Comparison of ENCODE assay signal across 8 mouse cellular contexts in the genomic region with DNA sequence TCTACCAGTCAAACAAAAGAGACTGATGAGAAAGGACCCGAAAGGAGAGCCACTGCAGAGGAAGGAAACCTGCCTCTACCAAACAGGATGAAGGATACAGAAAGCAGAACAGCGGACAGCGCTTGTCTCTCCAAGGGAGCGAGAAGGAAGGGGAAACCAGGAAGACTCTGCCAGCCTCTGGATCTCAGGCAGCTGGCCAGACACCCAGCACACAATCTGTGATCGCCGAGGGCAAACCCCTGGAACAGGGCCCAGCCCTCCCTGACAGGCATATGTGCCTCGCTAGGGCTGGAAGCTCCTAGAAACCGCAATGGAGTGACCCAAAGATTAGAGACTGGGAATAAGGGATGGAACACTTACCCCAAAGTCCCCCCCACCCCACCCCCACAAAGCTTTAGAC. TPM values are rescaled to one million over a fixed set of nuclear protein-coding genes. Genes with fewer than 3 reads are reported as not detected.
A peak's percentile ranks its signal among the peaks of the same experiment; 100 is the strongest.
DNase-seq lines count a peak whose midpoint lies in the region; ATAC-seq and TF ChIP-seq lines count a peak whose summit lies in the region.

No protein-coding gene starts in this region.

- H3K9ac ChIP-seq in neural tube, embryonic 13.5 days = no peak overlapping the region
- H3K9ac ChIP-seq in embryonic facial prominence, embryonic 15.5 days = no peak overlapping the region
- no peak overlapping the region for H3K9ac ChIP-seq in neural tube, embryonic 14.5 days (replicated peaks; ENCODE audit: low read depth, low read length)

- no peak for ATAC-seq in neural tube, embryonic 13.5 days (ENCODE audit: low read depth)
- ATAC-seq in embryonic facial prominence, embryonic 15.5 days (ENCODE audit: insufficient number of reproducible peaks, low FRiP score, low TSS enrichment, low read depth) = no peak
- ATAC-seq in neural tube, embryonic 14.5 days (ENCODE audit: low read depth) = no peak

- H3K36me3 ChIP-seq in neural tube, embryonic 13.5 days = 0 out of 2 replicates have a peak, but pooled peaks cover 8% of the 10 kb centered on the region
- H3K36me3 ChIP-seq in embryonic facial prominence, embryonic 15.5 days = peaks cover 5% of the 10 kb centered on the region
- no peaks in the 10 kb centered on the region for H3K36me3 ChIP-seq in kidney, adult 2 months (ENCODE audit: control insufficient read depth, insufficient read depth, low read length)
- H3K36me3 ChIP-seq in neural tube, embryonic 14.5 days (ENCODE audit: control insufficient read depth, insufficient read depth, low read length) = no peaks in the 10 kb centered on the region

- H3K27ac ChIP-seq in neural tube, embryonic 13.5 days (replicated peaks) = peak overlapping the region; percentile 46
- peak overlapping the region; percentile 35 for H3K27ac ChIP-seq in embryonic facial prominence, embryonic 15.5 days (replicated peaks)
- H3K27ac ChIP-seq in kidney, adult 2 months (ENCODE audit: insufficient read depth, low read depth, low read length) = 0 out of 2 replicates have a peak overlapping the region, but pooled peaks have one; percentile 2
- H3K27ac ChIP-seq in neural tube, embryonic 14.5 days (ENCODE audit: low read depth, low read length) = 0 out of 2 replicates have a peak overlapping the region, but pooled peaks have one; percentile 16

- no peak for TF ChIP-seq CTCF in kidney, adult 2 months (conservative IDR thresholded peaks at IDR 0.05; ENCODE audit: insufficient read depth, insufficient read length, low read depth, low read length)

- TF ChIP-seq POLR2A in kidney, adult 2 months (IDR thresholded peaks at IDR 0.05; ENCODE audit: low read depth, low read length) = no peak

- H3K4me2 ChIP-seq in neural tube, embryonic 13.5 days = no peak overlapping the region
- no peak overlapping the region for H3K4me2 ChIP-seq in embryonic facial prominence, embryonic 15.5 days (replicated peaks)
- no peak overlapping the region for H3K4me2 ChIP-seq in neural tube, embryonic 14.5 days (ENCODE audit: low read depth, low read length)

- no peaks in the 10 kb centered on the region for H3K9me3 ChIP-seq in neural tube, embryonic 13.5 days
- no peaks in the 10 kb centered on the region for H3K9me3 ChIP-seq in embryonic facial prominence, embryonic 15.5 days (replicated peaks)
- no peaks in the 10 kb centered on the region for H3K9me3 ChIP-seq in neural tube, embryonic 14.5 days (ENCODE audit: control insufficient read depth, low read length)

- H3K4me3 ChIP-seq in neural tube, embryonic 13.5 days = no peak overlapping the region
- H3K4me3 ChIP-seq in embryonic facial prominence, embryonic 15.5 days (replicated peaks) = no peak overlapping the region
- H3K4me3 ChIP-seq in kidney, adult 2 months (ENCODE audit: insufficient read depth, low read depth, low read length) = no peak overlapping the region
- H3K4me3 ChIP-seq in neural tube, embryonic 14.5 days (ENCODE audit: low read depth, low read length) = no peak overlapping the region

- H3K27me3 ChIP-seq in neural tube, embryonic 13.5 days = no peaks in the 10 kb centered on the region; the same call in none of the 2 replicates
- no peaks in the 10 kb centered on the region for H3K27me3 ChIP-seq in embryonic facial prominence, embryonic 15.5 days
- H3K27me3 ChIP-seq in kidney, adult 2 months (replicated peaks; ENCODE audit: control insufficient read depth, insufficient read depth, low read length) = no peaks in the 10 kb centered on the region
- no peaks in the 10 kb centered on the region for H3K27me3 ChIP-seq in neural tube, embryonic 14.5 days (ENCODE audit: control insufficient read depth, insufficient read depth, low read length)

- peaks cover 61% of the 10 kb centered on the region for H3K4me1 ChIP-seq in neural tube, embryonic 13.5 days (replicated peaks)
- peaks cover 66% of the 10 kb centered on the region for H3K4me1 ChIP-seq in embryonic facial prominence, embryonic 15.5 days
- H3K4me1 ChIP-seq in kidney, adult 2 months (ENCODE audit: control insufficient read depth, insufficient read depth, low read length) = peaks cover 34% of the 10 kb centered on the region
- H3K4me1 ChIP-seq in neural tube, embryonic 14.5 days (ENCODE audit: control insufficient read depth, insufficient read depth, low read length) = peaks cover 27% of the 10 kb centered on the region

- 72% methylated on average over 8 of the region's 8 CpGs for WGBS in neural tube, embryonic 13.5 days
- 44% methylated on average over 8 of the region's 8 CpGs for WGBS in embryonic facial prominence, embryonic 15.5 days
- 18% methylated on average over 8 of the region's 8 CpGs for WGBS in kidney, adult 2 months
- 72% methylated on average over 8 of the region's 8 CpGs for WGBS in neural tube, embryonic 14.5 days

- no peak for DNase-seq in neural tube, embryonic 10.5 days (ENCODE audit: extremely low spot score, low spot score)
- DNase-seq in kidney, adult 2 months = peak; percentile 77
- no peak for DNase-seq in thymus, postnatal 0 days (ENCODE audit: low spot score)
- DNase-seq in frontal cortex, adult 2 months (ENCODE audit: extremely low spot score in 1 of 2, low spot score in 1 of 2) = no peak
- DNase-seq in c-Kit-positive CD71-positive TER-119-positive erythroid progenitor cells, embryonic 14.5 days (ENCODE audit: low spot score) = no peak

RNA-seq across cellular contexts. Expression of gene Bmf, which starts 12.9 kb away (rescaled TPM):
- 3.3 and 4.6 TPM in 2 replicates for polyA plus RNA-seq in neural tube, embryonic 13.5 days (2015; fragmentation: Nextera tagmentation; extraction: Ambion mirVana)
- 5.1 and 6.7 TPM in 2 replicates for polyA plus RNA-seq in embryonic facial prominence, embryonic 15.5 days (2015; fragmentation: Nextera tagmentation; extraction: Ambion mirVana)
- polyA plus RNA-seq in kidney, adult 2 months (2012; rRNA removed) = 9.1 and 10.5 TPM in 2 replicates
- 0.99 and 2.2 TPM in 2 replicates for polyA plus RNA-seq in neural tube, embryonic 14.5 days (2014; fragmentation: Nextera tagmentation; extraction: Ambion mirVana)
- polyA plus RNA-seq in thymus, postnatal 0 days (2015; fragmentation: Nextera tagmentation; extraction: Ambion mirVana) = 10.0 and 10.6 TPM in 2 replicates
- 2.4 and 3.8 TPM in 2 replicates for polyA plus RNA-seq in frontal cortex, adult 2 months (2012; rRNA removed)

RNA-seq across cellular contexts. Expression of gene Srp14, which starts 57.0 kb away (rescaled TPM):
- 367 and 393 TPM in 2 replicates for polyA plus RNA-seq in neural tube, embryonic 13.5 days (2015; fragmentation: Nextera tagmentation; extraction: Ambion mirVana)
- 258 and 285 TPM in 2 replicates for polyA plus RNA-seq in embryonic facial prominence, embryonic 15.5 days (2015; fragmentation: Nextera tagmentation; extraction: Ambion mirVana)
- 50.9 and 77.2 TPM in 2 replicates for polyA plus RNA-seq in kidney, adult 2 months (2012; rRNA removed)
- 331 and 342 TPM in 2 replicates for polyA plus RNA-seq in neural tube, embryonic 14.5 days (2014; fragmentation: Nextera tagmentation; extraction: Ambion mirVana)
- polyA plus RNA-seq in thymus, postnatal 0 days (2015; fragmentation: Nextera tagmentation; extraction: Ambion mirVana) = 372 and 403 TPM in 2 replicates
- 232 and 234 TPM in 2 replicates for polyA plus RNA-seq in frontal cortex, adult 2 months (2012; rRNA removed)
